Mouse (Mus musculus) urinary bladder, postnatal 25 days (tissue): Measurements from ENCODE around the gene Cd5l.
"Not testable (repeated sequence)": the region's sequence is repeated elsewhere in the genome, so short reads cannot be mapped to it uniquely, and the experiment has no call there.

ENCODE experiments used
- DNase-seq: peaks from one replicate; pipeline ENCODE4 v3.0.0; 2022; ENCODE audit warnings: low spot score

The Cd5l gene

DNA sequence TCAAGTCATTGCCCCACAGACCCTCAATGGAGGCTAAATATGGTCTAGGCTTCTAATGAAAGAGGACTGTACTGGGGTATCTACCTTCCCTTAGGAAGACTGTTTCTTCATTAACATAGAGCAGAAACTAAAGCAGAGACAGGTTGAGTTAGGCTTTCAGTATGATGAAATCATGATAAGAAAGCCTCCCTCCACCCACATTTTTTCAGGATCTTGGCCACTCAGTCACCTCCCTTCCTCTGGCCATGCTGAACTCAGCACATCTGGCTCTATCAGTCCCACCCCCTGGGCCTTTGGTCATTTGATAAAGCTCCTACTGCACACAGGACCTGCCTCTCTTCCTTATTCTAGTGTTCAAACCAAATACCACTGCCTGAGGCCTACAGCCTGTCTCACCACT is at the start of gene Cd5l:
TSS of gene Cd5l (plus strand) at position 301 of the 400 bp plus-strand sequence.
- DNase-seq, result no peak

DNA sequence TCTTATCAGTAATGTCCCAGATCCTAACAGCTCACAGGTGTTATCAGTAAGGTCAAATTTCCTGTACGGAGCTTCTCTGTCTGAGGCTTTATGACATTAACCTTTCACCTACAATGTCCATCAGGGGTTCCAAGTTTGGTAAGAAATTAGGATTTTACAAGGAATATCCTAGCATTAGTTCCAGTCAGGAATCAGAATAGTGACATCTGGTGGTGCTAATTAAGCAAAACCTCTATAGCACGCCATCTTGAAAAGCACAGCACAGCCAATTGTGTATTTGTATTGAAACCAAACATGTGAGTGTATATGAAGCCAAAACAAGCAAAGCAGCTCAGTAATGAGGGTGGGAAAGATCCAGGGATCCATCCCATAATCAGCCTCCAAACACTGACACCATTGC is 47.8 kb upstream of the Cd5l start:
- no peak for DNase-seq

DNA sequence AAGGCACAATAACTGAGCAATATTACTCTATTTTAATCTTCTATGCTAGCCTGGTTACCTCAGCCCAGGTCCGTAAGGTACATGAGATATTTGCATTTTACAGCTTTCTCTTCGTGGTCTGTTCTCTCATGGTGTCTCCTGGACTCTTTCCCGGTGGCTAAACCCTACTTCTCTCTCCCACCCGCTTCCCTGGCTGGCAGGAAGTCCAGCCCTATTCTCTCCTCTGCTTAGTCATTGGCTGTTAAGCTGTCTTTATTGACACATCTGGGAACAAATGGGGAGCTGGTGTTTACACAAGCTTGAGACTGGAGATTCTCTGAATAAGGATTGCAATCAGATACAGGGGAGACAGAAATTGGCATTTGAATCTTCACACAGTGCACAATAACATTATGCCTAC is 35.1 kb upstream of the Cd5l start:
- DNase-seq, result no peak

DNA sequence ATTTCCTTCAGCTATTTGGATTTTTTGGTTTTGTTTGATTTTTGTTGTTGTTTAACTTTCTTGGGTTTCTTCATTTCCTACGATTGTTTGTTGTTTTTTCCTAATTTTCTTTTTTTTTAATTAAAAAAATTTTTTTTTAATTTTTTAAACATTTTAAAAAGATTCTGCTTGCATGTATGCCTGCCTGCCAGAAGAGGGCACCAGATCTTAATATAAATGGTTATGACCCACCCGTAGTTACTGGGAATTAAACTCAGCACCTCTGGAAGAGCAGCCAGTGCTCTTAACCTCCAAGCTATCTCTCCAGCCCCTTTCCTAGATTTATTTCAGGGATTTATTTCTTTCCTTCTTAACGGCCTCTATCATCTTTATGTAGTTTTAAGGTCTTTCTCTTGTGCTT is 33.9 kb upstream of the Cd5l start:
- DNase-seq, result no peak

DNA sequence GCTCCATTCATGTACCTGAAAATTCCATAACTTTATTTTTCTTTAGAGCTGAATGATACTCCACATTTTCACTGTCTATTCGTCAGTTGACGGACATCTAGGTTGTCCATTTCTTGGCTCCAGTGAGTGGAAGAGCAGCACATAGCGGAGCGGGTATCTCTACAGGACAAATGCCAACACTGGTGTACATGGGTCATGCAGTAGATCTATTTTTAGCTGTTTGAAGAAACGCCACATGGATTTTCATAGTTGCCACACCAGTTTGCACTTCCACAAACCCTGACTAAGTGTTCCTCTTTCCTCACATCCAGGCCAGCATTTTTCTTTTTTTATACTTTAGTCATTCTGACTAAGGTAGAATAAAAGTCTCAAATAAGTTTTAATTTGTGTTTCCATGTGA is 19.8 kb upstream of the Cd5l start:
- no peak for DNase-seq

DNA sequence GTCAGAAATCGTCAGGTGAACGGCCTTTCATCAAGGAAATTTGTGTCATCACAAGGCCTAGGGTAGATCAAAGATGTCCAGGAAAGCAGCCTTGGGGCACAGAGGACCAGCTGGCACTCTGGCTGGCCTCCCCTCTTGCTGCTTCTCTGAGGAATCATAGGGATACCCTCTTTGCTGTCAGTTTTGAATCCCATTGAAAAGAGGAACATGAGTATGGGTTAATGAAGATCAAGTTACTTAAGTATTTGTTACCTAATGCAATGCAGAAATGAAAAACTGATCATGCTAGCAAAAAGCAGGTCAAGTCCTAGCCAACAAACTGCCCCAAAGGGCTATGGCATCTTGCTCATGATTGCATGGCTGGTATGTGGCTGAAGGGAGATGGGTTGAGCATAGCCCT is 6.7 kb upstream of the Cd5l start:
- DNase-seq, result not testable (repeated sequence)

DNA sequence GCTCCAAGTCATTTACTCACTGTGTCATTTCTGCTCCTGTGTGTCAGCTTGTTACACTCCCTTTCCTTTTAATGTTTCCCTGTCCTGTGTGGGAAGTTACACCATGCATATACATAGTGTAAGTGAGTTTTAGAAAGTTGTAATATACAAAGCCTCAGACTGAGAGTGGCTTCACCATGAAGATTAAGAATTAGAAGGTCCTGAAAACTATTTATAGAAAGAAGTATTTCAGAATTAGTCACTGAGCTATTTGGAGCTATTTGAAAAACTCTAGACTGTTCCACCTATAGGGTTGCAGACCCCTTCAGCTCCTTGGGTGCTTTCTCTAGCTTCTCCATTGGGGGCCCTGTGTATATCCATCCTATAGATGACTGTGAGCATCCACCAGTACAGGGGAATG is 1.5 kb downstream of the Cd5l start:
- DNase-seq, result no peak

DNA sequence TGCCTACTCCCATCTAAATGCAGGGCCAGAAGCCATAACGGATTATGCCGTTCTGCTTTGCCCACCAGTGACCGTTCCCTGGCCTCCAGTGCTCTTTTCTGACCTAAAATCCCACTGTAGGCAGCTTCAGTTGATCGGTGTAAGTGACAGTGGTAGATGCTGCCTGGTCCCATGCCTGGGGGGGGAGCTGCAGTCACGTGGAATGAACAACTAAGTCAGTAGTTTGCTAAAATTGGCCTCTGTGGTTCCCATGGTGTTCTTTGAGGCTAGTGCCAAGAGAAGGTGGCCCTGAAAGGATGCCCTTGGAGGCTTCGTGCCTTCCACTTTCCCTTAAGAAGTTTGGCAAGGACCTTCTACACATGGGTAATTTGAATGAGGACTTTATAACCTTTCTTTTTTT is 2.8 kb downstream of the Cd5l start:
- DNase-seq, result no peak

DNA sequence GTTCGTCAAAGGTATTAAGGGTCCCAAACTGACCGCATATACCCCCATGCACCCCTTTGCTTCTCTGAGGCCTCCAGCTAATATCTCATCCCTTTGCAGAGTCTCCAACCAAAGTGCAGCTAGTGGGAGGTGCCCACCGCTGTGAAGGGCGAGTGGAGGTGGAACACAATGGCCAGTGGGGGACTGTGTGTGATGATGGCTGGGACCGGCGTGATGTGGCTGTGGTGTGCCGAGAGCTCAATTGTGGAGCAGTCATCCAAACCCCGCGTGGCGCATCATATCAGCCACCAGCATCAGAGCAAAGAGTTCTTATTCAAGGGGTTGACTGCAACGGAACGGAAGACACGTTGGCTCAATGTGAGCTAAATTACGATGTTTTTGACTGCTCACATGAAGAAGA is 8.0 kb downstream of the Cd5l start:
- no peak for DNase-seq

DNA sequence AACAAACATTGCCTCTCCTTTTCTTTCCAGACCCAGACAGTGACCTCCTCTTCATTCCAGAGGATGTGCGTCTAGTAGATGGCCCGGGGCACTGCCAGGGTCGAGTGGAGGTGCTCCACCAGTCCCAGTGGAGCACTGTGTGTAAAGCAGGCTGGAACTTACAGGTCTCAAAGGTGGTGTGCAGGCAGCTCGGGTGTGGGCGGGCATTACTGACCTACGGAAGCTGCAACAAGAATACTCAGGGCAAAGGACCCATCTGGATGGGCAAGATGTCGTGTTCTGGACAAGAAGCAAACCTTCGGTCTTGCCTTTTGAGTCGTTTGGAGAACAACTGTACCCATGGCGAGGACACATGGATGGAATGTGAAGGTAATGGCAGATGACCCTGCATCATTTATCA is 9.8 kb downstream of the Cd5l start:
- no peak for DNase-seq

DNA sequence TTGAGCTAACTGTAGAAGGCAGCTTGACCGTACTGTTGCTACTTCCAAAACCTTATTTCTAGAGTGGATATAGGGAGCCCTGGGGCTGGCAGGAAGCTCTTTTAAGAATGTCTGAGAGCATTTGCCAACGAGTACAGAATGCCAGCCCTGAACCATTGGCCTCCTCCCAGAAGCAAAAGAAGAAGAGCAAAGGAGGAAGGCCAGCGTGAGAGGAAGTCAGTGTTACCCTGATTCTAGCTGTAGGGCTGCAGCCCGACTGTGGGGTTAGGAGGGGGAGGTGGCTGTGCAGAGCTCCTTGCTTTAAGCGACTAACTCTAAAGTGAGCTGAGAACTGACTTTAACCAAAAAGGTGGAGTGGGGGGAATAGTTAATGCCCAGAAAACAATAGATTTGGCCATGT is 11.5 kb downstream of the Cd5l start:
- DNase-seq, result no peak

DNA sequence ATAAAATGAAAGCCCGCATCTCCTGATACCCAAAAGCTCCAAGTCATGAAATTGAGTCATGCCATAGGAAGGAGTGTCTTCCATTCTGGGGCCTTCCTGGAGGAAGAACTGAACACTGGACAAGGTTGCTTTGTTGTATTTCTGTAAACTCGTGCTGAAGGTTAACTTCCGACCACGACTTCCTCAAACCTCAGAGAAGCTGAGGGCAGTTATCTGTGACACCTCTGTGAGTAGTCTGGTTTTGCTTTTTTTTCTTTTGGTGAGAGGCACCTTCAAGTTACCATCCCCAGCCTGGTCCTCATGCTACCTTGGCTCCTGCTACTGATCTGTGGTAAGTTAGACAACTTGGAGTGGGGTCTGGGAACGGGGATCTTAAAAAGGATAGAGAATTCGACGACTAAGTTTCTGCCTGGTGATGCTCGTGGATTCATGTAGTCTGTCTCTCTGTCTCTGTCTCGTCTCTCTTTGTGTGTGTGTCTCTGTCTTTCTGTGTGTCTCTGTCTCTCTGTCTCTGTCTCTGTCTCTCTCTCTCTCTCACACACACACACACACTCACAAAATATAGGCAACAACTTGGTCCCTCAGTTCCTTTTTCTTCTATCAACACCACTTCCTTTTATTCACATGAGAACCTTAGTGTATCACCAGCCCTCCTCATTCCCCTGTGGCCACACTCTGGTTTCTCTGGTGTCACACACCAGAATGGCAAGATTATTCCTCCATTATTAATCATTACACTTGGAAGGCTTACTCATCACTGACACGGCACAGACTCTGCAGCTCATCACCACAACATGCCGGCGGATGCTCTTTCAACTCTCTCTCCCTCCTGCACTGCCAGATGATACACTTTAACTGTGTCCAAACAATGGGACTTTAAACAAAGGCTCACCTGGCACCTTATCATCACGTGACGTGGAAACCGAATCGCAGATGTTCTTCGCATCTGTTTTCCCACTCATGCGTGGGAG is 18.8 kb downstream of the Cd5l start, which contains the start of gene Fcrl1:
TSS of gene Fcrl1 (plus strand) at position 193 of the 971 bp plus-strand sequence.
- no peak for DNase-seq

DNA sequence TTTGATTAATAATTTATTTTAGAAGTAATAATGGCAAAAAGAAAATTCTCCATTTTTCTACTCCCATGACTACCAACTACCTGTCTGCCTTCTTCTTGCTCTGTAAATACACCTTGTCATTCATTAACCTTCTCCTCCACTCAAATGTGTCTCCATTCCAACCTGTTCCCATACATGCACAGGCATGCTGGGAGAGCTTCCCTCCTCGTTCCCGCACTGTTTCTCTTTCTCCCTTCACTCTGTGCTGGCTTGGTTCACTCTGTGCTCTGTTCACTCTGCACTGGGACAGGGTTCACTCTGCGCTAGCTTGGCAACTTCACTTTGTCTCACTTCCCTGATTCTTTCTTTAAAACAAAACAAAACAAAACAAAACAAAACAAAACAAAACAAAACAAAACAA is 19.5 kb downstream of the Cd5l start:
- DNase-seq, result peak; percentile 12

DNA sequence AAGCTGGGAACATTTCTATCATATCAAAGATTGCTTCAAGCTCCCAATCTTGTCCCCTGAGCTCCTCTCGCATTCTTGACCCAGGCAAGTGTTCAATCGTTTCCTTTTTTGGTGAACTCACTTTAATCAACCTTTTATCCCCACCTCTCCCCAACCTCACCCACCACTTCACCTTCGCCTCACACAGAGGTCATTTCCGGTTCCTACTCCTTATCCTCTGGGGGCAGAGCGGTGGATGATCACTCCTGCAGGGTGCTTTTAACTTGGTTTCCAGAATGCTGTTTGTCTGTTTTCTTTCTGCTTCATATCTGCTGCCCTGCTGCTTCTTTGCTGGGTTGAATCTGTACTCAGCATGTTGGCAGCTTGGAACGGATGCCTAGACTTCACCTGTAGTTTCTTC is 20.0 kb downstream of the Cd5l start:
- no peak for DNase-seq

DNA sequence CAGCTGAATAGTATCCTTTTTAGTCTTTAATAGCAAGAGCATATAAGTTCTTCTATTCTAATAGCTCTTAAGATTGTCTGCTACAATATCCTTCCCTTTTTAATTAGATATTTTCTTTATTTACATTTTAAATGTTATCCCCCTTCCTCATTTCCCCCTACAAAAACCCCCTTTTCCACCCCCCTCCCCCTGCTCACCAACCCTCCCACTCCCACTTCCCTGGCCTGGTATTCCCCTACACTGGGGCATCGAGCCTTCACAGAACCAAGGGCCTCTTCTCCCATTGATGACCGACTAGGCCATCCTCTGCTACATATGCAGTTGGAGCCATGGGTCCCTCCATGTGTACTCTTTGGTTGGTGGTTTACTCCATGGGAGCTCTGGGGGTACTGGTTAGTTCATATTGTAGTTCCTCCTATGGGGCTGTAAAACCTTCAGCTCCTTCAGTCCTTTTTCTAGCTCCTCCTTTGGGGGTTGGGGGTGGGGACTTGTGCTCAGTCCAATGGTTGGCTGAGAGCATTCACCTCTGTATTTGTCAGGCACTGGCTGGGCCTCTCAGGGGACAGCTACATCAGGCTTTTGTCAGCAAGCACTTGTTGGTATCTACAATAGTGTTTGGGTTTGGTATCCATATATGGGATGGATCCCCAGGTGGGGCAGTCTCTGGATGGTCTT is 22.1 kb downstream of the Cd5l start:
- DNase-seq, result not testable (repeated sequence)

DNA sequence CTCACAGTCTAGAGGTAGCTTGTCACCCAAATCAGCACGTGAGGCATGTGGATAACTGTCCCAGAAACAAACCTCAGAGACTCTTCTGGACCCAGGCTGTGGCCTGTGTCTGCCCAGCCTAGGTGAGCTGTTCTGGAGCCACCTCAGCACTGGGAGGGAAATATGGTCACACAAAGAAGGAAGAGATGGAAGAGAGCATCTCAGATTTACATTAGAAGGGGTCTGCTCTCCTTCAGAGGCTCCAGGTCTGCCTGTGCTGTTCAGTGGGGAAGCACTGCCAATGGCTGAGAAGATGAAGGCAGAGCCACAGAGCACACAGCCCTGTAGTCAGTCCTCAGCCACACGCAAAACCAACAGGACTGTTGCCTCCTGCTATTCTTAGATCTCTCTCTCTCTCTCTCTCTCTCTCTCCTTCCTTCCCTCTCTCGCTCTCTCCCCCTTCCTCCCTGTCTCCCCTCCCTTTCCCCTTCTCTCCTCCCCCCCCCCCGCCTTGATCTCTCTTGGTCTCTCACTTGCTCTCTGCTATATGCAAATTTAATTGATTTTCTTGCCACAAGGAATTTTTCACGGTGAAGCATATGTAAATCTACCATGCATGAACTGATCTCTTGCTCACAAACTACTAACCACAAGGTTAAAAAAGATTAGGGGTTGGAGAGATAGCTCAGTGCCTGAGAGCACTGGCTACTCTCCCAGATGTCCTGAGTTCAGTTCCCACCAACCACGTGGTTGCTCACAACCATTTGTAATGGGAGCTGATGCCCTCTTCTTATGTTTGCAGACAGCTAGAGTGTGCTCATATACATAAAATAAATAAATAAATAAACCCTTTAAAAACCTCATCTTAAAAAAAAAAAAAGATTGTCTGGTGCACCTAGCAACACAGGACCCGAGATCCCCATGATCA is 24.4 kb downstream of the Cd5l start:
- DNase-seq, result no peak

DNA sequence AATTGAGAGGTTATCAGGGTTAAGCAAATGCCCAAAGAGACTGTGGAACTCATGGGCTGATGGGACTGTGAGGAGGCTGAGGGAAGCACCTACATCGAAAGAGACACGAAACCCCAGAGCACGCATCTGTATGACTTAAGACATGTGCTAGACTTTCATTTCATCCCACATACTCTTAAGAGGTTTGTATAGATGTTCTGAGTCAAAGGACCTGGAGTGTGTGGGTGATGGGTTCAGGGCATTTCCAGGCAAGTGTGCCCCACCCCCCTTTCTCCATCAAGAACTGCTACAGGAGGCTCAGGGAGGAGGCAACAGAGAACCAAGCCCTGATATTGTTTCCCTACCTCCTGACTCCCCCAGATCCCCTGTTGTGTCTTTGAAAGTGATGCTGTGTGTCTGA is 25.6 kb downstream of the Cd5l start:
- no peak for DNase-seq

DNA sequence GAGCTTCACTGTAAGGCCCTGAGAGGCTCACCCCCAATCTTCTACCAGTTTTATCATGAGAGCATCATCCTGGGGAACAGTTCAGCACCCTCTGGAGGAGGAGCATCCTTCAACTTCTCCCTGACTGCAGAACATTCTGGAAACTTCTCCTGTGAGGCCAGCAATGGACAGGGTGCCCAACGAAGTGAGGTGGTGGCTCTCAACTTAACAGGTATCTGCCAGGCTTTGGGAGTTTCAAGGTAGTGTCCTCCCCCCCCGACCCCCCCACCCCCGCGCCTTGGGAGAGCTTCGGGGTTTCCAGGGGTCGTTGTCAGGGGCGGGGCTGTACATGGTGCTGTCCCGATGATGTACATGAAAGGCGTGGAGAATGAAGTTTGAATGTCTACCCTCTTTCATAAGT is 27.4 kb downstream of the Cd5l start:
- DNase-seq, result no peak

DNA sequence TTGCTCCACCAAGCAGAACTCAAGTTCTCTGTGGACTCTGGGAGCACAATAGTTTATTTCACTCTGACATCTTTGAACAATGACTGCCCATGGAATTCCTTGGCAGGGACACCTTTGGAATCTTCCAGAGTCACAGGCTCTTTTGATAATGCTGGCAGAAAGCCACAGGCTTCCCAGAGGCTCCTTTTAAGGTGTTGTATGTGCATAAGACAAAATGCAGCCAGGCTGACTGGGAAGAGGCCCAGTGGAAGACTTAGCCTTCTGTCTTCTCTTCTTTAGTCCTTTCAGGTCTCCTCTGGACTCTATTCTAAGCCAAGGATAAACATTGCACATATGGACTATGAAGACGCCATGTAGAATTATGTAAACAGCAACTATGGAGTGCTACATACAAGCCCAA is 33.3 kb downstream of the Cd5l start:
- no peak for DNase-seq

DNA sequence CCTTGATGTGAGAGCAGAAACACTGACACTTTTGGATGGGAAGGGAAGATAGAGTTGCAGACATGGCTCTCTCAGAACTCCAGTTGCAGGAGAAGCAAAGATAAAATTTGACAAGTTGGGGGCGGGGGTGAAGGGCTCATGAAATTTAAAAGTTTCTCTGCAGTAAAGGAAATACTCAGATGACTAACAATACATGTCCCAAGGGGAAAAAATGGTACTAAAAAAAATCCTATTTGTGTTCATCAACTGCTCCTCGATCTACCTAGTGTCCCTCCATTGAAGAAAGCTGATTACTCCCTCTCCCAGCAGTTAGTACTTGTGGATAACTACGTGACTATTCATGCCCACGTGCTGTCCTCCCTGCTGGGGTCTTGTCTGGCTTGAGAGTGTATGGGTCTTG is 41.1 kb downstream of the Cd5l start:
- DNase-seq, result no peak

DNA sequence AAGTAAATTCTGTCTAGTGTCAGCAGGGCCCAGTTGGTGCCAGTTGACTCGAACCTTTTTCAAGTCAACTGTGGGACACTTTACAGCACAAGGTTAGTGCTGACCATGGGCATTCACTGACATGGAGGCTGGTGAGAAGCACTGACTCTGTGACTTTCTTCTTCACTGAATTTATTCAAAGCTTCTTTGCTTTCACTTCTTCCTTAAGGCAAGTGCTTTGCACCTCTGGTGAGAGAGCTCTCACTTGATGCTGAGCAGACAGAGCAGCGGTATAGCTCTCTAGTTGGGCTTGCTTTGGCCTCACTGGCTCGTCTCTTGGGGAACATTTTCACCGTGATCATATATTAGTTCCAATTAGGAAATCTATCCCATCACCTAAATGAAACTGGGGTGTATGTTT is 42.2 kb downstream of the Cd5l start:
- DNase-seq, result no peak

DNA sequence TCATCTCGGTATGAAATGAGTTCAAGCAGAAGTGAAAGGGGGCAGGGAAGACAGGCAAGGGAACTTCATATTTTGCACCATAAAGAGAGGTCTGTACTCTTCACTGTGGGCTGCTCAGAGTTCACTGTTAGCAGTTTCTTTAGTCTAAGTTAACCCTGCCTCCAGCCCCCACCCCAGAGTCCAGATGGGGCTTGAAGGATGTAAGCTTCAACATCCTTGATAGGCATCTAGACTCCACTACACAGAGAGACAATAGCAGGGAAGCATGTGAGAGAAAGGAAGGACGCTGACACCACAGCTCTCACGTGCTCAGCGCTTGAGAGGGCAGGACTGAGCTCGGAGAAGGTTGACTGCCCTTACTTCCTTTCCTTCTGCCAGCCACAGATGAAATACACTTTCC is 43.6 kb downstream of the Cd5l start:
- DNase-seq, result no peak
